Mouse (Mus musculus) limb, embryonic 11.5 days (tissue): ENCODE data around the gene Rbfox1. TPM values are rescaled to one million over a fixed set of nuclear protein-coding genes. Genes with fewer than 3 reads are reported as not detected.

ENCODE experiments used
- ATAC-seq: fragments of 200-750 bp; cut with Nextera tagmentation; 2 replicates; pipeline ENCODE4 v1.8.0; 2017; ENCODE audit warnings: low read depth; ENCODE audit not compliant: insufficient number of reproducible peaks, low FRiP score, low TSS enrichment
- DNase-seq: peaks from one replicate; pipeline ENCODE4 v3.0.0-alpha.2; 2015; ENCODE audit warnings: low spot score
- H3K27ac ChIP-seq: fragments of 300-500 bp; sonication (generic); replicated peaks from 2 replicates; pipeline ENCODE4 v1.5.1; 2014; ENCODE audit warnings: low read depth, mild to moderate bottlenecking, low read length
- H3K27me3 ChIP-seq: fragments of 300-500 bp; sonication (generic); 2 replicates; pipeline ENCODE4 v1.6.1; 2014; ENCODE audit warnings: mild to moderate bottlenecking, low read length, mixed read lengths; ENCODE audit not compliant: control insufficient read depth, insufficient read depth
- H3K36me3 ChIP-seq: fragments of 300-500 bp; sonication (generic); 2 replicates; pipeline ENCODE4 v1.6.1; 2014; ENCODE audit warnings: mild to moderate bottlenecking, low read length, moderate library complexity, mixed read lengths; ENCODE audit not compliant: control insufficient read depth, insufficient read depth
- H3K4me1 ChIP-seq: fragments of 300-500 bp; sonication (generic); 2 replicates; pipeline ENCODE4 v1.6.1; 2014; ENCODE audit warnings: low read length, mixed read lengths; ENCODE audit not compliant: control insufficient read depth, insufficient read depth
- H3K4me2 ChIP-seq: fragments of 300-500 bp; sonication (generic); 2 replicates; pipeline ENCODE4 v1.6.1; 2014; ENCODE audit warnings: low read depth, mild to moderate bottlenecking, moderate library complexity; ENCODE audit not compliant: severe bottlenecking
- H3K4me3 ChIP-seq: fragments of 300-500 bp; sonication (generic); 2 replicates; pipeline ENCODE4 v1.5.1; 2014; ENCODE audit warnings: low read depth, low read length
- H3K9ac ChIP-seq: fragments of 300-500 bp; sonication (generic); 2 replicates; pipeline ENCODE4 v1.6.1; 2014; ENCODE audit warnings: mild to moderate bottlenecking, low read length
- H3K9me3 ChIP-seq: fragments of 300-500 bp; sonication (generic); 2 replicates; pipeline ENCODE4 v1.6.1; 2016; ENCODE audit warnings: low read length; ENCODE audit not compliant: control insufficient read depth
- WGBS: fragments of 180-500 bp; shearing (Covaris S2); extraction: QIAGEN DNeasy Blood & Tissue Kit; methylation state at CpG from one replicate; pipeline ENCODE4 v1.1.7; 2014; 5-methylcytosine and 5-hydroxymethylcytosine counted together
- polyA plus RNA-seq: library from polyadenylated mRNA; unstranded; fragments of >200 nt; fragmentation: Nextera tagmentation; extraction: Ambion mirVana; gene quantifications from 2 replicates; pipeline ENCODE4 v1.2.1, GENCODE M21; 2014

Rbfox1 gene
- polyA plus RNA-seq, 1 experiment from 2014 or later, result 0.81 TPM

GRCm38 (mm10) chr16:7039404-7040367 is 1154.5 kb downstream of the Rbfox1 start:
- peak; percentile 30 for DNase-seq

GRCm38 (mm10) chr16:7040691-7041090 is 1155.5 kb downstream of the Rbfox1 start:
- Histone ChIP-seq H3K4me1 (no peaks in the 10 kb centered on the region; the same call in 1 of the 2 replicates), H3K9ac (no peak overlapping the region), H3K27ac (no peak overlapping the region), H3K4me3 (no peak overlapping the region), H3K36me3 (no peaks in the 10 kb centered on the region), H3K4me2 (no peak overlapping the region), H3K9me3 (no peaks in the 10 kb centered on the region), H3K27me3 (peaks cover 29% of the 10 kb centered on the region)
- ATAC-seq, result no peak
- WGBS, result 21% methylated on average over 6 of the region's 6 CpGs
- DNase-seq, result no peak

More at GRCm38 (mm10) chr16:7039404-7040367, 1154.5 kb downstream of the Rbfox1 start:
- H3K27me3 ChIP-seq, result peaks cover 29% of the 10 kb centered on the region
- 0 out of 2 replicates have a peak, but pooled peaks have one; percentile 54 for ATAC-seq
- peak overlapping the region; percentile 46 for H3K4me2 ChIP-seq
- H3K27ac ChIP-seq, result no peak overlapping the region
- H3K4me1 ChIP-seq, result no peaks in the 10 kb centered on the region; the same call in 1 of the 2 replicates
- no peak overlapping the region for H3K9ac ChIP-seq
- WGBS, result 2% methylated on average over 29 of the region's 30 CpGs
- peak overlapping the region; percentile 7; the same call in 1 of the 2 replicates for H3K4me3 ChIP-seq
- H3K9me3 ChIP-seq, result no peaks in the 10 kb centered on the region
- H3K36me3 ChIP-seq, result no peaks in the 10 kb centered on the region

DNA sequence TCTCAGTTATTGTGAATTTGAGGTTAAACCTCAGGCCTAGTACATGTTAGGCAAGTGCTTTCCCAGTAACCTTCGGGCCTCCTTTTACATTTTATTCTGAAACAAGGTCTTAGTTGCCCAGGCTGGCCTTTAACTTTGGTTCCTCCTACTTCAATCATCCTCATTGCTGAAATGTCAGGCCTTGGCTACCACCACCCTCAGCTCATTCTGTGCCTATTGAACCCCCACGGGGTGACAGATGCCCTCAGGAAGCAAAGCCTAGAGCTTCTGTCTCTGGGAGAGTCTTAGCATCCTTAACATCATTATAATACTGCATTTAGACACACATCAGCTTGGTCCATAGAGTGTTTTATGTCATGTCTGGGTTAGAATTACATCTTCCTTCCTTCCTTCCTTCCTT is 1162.3 kb downstream of the Rbfox1 start:
- H3K9ac ChIP-seq, result no peak overlapping the region
- H3K9me3 ChIP-seq, result no peaks in the 10 kb centered on the region
- DNase-seq, result no peak
- no peak overlapping the region for H3K27ac ChIP-seq
- H3K4me2 ChIP-seq, result no peak overlapping the region
- H3K36me3 ChIP-seq, result no peaks in the 10 kb centered on the region
- 85% methylated on average over 2 of the region's 2 CpGs for WGBS
- no peaks in the 10 kb centered on the region for H3K27me3 ChIP-seq
- H3K4me3 ChIP-seq, result no peak overlapping the region
- no peak for ATAC-seq
- H3K4me1 ChIP-seq, result no peaks in the 10 kb centered on the region

GRCm38 (mm10) chr16:7049162-7049971 is 1164.2 kb downstream of the Rbfox1 start:
- DNase-seq (peak; percentile 43), ATAC-seq (no peak)
- H3K9me3 ChIP-seq, result no peaks in the 10 kb centered on the region
- no peaks in the 10 kb centered on the region for H3K36me3 ChIP-seq
- H3K27ac ChIP-seq, result no peak overlapping the region
- no peak overlapping the region for H3K9ac ChIP-seq
- H3K4me1 ChIP-seq, result no peaks in the 10 kb centered on the region
- peak overlapping the region; percentile 22 for H3K4me2 ChIP-seq
- 10% methylated on average over 18 of the region's 18 CpGs for WGBS
- no peak overlapping the region for H3K4me3 ChIP-seq
- no peaks in the 10 kb centered on the region for H3K27me3 ChIP-seq

DNA sequence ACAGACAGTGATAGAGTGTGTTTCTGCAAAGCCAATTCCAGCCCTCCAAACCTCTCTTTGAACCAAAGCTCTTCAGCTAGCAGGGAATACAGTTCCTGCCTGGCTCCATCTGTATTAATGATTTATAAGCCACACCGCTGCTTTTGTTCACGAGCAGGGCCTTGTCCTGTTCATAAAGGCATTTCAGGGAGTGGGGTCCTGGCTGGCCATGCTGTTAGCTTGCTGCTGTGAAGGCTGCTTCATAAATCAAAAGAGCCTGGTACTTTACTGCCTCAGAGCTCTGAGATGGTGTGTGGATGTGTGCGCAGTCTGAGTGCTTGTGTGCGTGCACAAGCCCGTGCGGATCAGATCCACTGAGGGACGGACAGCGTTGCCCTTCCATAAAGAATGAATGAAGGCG is 1165.8 kb downstream of the Rbfox1 start:
- Histone ChIP-seq H3K9me3 (no peaks in the 10 kb centered on the region), H3K27ac (no peak overlapping the region), H3K36me3 (no peaks in the 10 kb centered on the region), H3K9ac (no peak overlapping the region), H3K27me3 (no peaks in the 10 kb centered on the region), H3K4me3 (no peak overlapping the region), H3K4me2 (no peak overlapping the region), H3K4me1 (no peaks in the 10 kb centered on the region)
- WGBS, result 52% methylated on average over 9 of the region's 9 CpGs
- peak; percentile 50 for DNase-seq
- ATAC-seq, result no peak

- Histone ChIP-seq H3K4me3 (no peak overlapping the region), H3K4me1 (no peaks in the 10 kb centered on the region), H3K27ac (no peak overlapping the region), H3K9me3 (no peaks in the 10 kb centered on the region), H3K27me3 (no peaks in the 10 kb centered on the region), H3K36me3 (no peaks in the 10 kb centered on the region), H3K9ac (no peak overlapping the region), H3K4me2 (no peak overlapping the region)
- 79% methylated on average over 9 of the region's 9 CpGs for WGBS
- ATAC-seq, result no peak
- DNase-seq, result no peak
These were observed 1166.8 kb downstream of the Rbfox1 start for GRCm38 (mm10) chr16:7051991-7052390.

DNA sequence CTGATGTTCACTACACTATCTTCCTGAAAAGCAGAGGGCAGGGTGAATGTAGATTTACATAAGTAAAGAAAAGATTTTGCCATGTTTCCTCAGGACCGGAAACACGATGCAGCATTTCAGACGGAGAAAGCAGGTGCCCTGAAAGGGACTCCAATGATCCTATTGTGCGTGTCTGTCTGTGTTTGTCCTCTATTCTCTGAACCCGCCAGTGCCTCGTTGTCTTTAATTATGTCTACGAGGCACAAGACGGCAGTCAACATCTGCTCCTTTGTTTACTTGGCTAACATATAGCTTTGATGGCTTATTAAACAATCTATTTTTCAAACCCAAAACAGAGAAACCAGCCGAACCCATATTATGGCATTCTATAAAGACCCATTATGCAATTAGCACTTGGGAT is 1167.3 kb downstream of the Rbfox1 start:
- H3K4me1 ChIP-seq, result no peaks in the 10 kb centered on the region
- H3K36me3 ChIP-seq, result no peaks in the 10 kb centered on the region
- H3K9me3 ChIP-seq, result no peaks in the 10 kb centered on the region
- no peaks in the 10 kb centered on the region for H3K27me3 ChIP-seq
- 54% methylated on average over 9 of the region's 9 CpGs for WGBS
- ATAC-seq, result no peak
- H3K9ac ChIP-seq, result no peak overlapping the region
- no peak overlapping the region for H3K4me2 ChIP-seq
- no peak overlapping the region for H3K27ac ChIP-seq
- DNase-seq, result no peak
- H3K4me3 ChIP-seq, result no peak overlapping the region

DNA sequence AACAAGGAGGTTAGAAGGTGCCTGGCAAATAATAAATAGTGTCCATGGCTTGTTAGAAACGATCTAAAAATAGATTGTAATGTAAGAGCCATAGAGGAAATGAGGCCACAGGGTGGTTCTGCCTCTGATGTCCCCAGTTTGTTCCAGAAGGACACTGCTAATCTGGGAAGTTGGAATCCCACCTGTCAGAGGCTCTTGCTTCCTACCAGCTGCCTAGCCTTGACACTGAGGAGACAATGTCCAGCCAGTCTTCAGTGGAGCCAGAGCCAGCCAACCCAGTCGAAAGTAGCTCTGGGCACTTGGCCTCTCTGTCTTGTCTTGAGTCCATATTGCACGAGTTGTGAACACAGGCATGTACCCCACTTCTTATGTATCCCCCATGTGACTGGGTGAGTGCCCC is 1172.6 kb downstream of the Rbfox1 start:
- Histone ChIP-seq H3K9me3 (no peaks in the 10 kb centered on the region), H3K27me3 (no peaks in the 10 kb centered on the region), H3K4me3 (no peak overlapping the region), H3K4me2 (no peak overlapping the region), H3K4me1 (no peaks in the 10 kb centered on the region), H3K36me3 (no peaks in the 10 kb centered on the region), H3K9ac (no peak overlapping the region), H3K27ac (no peak overlapping the region)
- no peak for DNase-seq
- no peak for ATAC-seq
- 78% methylated on average over 3 of the region's 3 CpGs for WGBS
